Mouse (Mus musculus) liver, postnatal 0 days (tissue): ENCODE measurements at regions not wholly inside any gene's neighbourhood (a gene's known extent, or its start where the extent isn't known, plus 50 kb on each side); places are given as distances from the start of the nearest gene placed in this dataset.
A peak's percentile ranks its signal among the peaks of the same experiment; 100 is the strongest.

ENCODE experiments used
- ATAC-seq: fragments of 200-750 bp; cut with Nextera tagmentation; 2 replicates; pipeline ENCODE4 v1.8.0; 2017; ENCODE audit warnings: mild to moderate bottlenecking, moderate library complexity
- DNase-seq: peaks from one replicate; pipeline ENCODE4 v3.0.0-alpha.2; 2016
- H3K27ac ChIP-seq: fragments of 300-500 bp; sonication (generic); 2 replicates; pipeline ENCODE4 v1.5.1; 2014; ENCODE audit warnings: antibody characterized with exemption, moderate library complexity, mild to moderate bottlenecking, low read depth
- H3K27me3 ChIP-seq: fragments of 300-500 bp; sonication (generic); 2 replicates; pipeline ENCODE4 v1.6.1; 2014; ENCODE audit warnings: low read length, control low read depth, mixed read lengths; ENCODE audit not compliant: insufficient read depth
- H3K36me3 ChIP-seq: fragments of 300-500 bp; sonication (generic); replicated peaks from 2 replicates; pipeline ENCODE4 v1.6.1; 2014; ENCODE audit warnings: mild to moderate bottlenecking, control low read depth, low read length, moderate library complexity, mixed read lengths; ENCODE audit not compliant: insufficient read depth
- H3K4me1 ChIP-seq: fragments of 300-500 bp; sonication (generic); 2 replicates; pipeline ENCODE4 v1.6.1; 2014; ENCODE audit warnings: antibody characterized with exemption, mild to moderate bottlenecking, control low read depth; ENCODE audit not compliant: insufficient read depth
- H3K4me2 ChIP-seq: fragments of 300-500 bp; sonication (generic); 2 replicates; pipeline ENCODE4 v1.6.1; 2014; ENCODE audit warnings: low read depth, mild to moderate bottlenecking, low read length, moderate library complexity, mixed read lengths
- H3K4me3 ChIP-seq: fragments of 300-500 bp; sonication (generic); 2 replicates; pipeline ENCODE4 v1.5.1; 2014; ENCODE audit warnings: low read depth, low read length
- H3K9ac ChIP-seq: fragments of 300-500 bp; sonication (generic); replicated peaks from 2 replicates; pipeline ENCODE4 v1.6.1; 2014; ENCODE audit warnings: mild to moderate bottlenecking, moderate library complexity
- H3K9me3 ChIP-seq: fragments of 300-500 bp; sonication (generic); 2 replicates; pipeline ENCODE4 v1.6.1; 2016; ENCODE audit warnings: mild to moderate bottlenecking, control low read depth, low read length, mixed read lengths
- CTCF ChIP-seq: sonication (generic); IDR thresholded peaks from 2 replicates; pipeline ENCODE4 v1.5.1; 2016; ENCODE audit warnings: antibody characterized with exemption, low read depth
- EP300 ChIP-seq: IDR thresholded peaks from 2 replicates; pipeline ENCODE4 v1.6.1; 2016; ENCODE audit warnings: antibody characterized with exemption, low read depth, mild to moderate bottlenecking
- WGBS: fragments of 180-500 bp; shearing (Covaris S2); extraction: QIAGEN DNeasy Blood & Tissue Kit; methylation state at CpG from one replicate; pipeline ENCODE4 v1.1.7; 2014; ENCODE audit not compliant: insufficient replicate concordance; 5-methylcytosine and 5-hydroxymethylcytosine counted together

GRCm38 (mm10) chr12:35331303-35331702 lies 203.5 kb downstream of the Ahr start:
- Histone ChIP-seq H3K9me3 (no peaks in the 10 kb centered on the region), H3K27ac (no peak overlapping the region), H3K36me3 (no peaks in the 10 kb centered on the region), H3K27me3 (no peaks in the 10 kb centered on the region), H3K4me2 (no peak overlapping the region), H3K4me3 (no peak overlapping the region), H3K9ac (no peak overlapping the region), H3K4me1 (no peaks in the 10 kb centered on the region)
- TF ChIP-seq CTCF (peak; percentile 77), EP300 (no peak)
- ATAC-seq (no peak), DNase-seq (peak; percentile 43)
- 88% methylated on average over 3 of the region's 3 CpGs for WGBS

- WGBS, result 60% methylated on average over 6 of the region's 6 CpGs
- no peak for TF ChIP-seq EP300
- TF ChIP-seq CTCF, result no peak
- no peak for DNase-seq
These were observed 205.1 kb downstream of the Ahr start for GRCm38 (mm10) chr12:35329699-35330098.

GRCm38 (mm10) chr12:35319571-35319970 lies 215.3 kb downstream of the Ahr start:
- H3K9me3 ChIP-seq, result no peaks in the 10 kb centered on the region
- no peak overlapping the region for H3K4me3 ChIP-seq
- 60% methylated on average over 4 of the region's 4 CpGs for WGBS
- no peaks in the 10 kb centered on the region for H3K4me1 ChIP-seq
- TF ChIP-seq EP300, result no peak
- no peak for TF ChIP-seq CTCF
- H3K9ac ChIP-seq, result no peak overlapping the region
- no peak overlapping the region for H3K27ac ChIP-seq
- no peaks in the 10 kb centered on the region for H3K27me3 ChIP-seq
- DNase-seq (no peak), ATAC-seq (no peak)
- no peaks in the 10 kb centered on the region for H3K36me3 ChIP-seq
- H3K4me2 ChIP-seq, result no peak overlapping the region

More at GRCm38 (mm10) chr12:35329699-35330098, 205.1 kb downstream of the Ahr start:
- Histone ChIP-seq H3K36me3 (no peaks in the 10 kb centered on the region), H3K27ac (no peak overlapping the region), H3K4me1 (no peaks in the 10 kb centered on the region), H3K27me3 (no peaks in the 10 kb centered on the region), H3K4me3 (no peak overlapping the region), H3K9me3 (no peaks in the 10 kb centered on the region), H3K4me2 (no peak overlapping the region), H3K9ac (no peak overlapping the region)
- ATAC-seq, result no peak

GRCm38 (mm10) chr12:35317046-35317445 lies 217.8 kb downstream of the Ahr start:
- Histone ChIP-seq H3K9ac (no peak overlapping the region), H3K27me3 (no peaks in the 10 kb centered on the region), H3K9me3 (no peaks in the 10 kb centered on the region), H3K27ac (no peak overlapping the region), H3K4me3 (no peak overlapping the region), H3K36me3 (no peaks in the 10 kb centered on the region), H3K4me2 (no peak overlapping the region), H3K4me1 (no peaks in the 10 kb centered on the region)
- DNase-seq (no peak), ATAC-seq (no peak)
- 26% methylated on average over 3 of the region's 3 CpGs for WGBS
- TF ChIP-seq CTCF (no peak), EP300 (no peak)

GRCm38 (mm10) chr12:35314035-35314434 lies 220.8 kb downstream of the Ahr start:
- DNase-seq, result no peak

GRCm38 (mm10) chr12:35313191-35313925 lies 221.5 kb downstream of the Ahr start:
- no peak overlapping the region for H3K4me2 ChIP-seq
- H3K4me3 ChIP-seq, result no peak overlapping the region
- no peak overlapping the region for H3K9ac ChIP-seq
- H3K27ac ChIP-seq, result no peak overlapping the region
- ATAC-seq, result peak; percentile 48
- H3K9me3 ChIP-seq, result no peaks in the 10 kb centered on the region
- no peaks in the 10 kb centered on the region for H3K27me3 ChIP-seq
- peak; percentile 53 for DNase-seq
- no peaks in the 10 kb centered on the region for H3K36me3 ChIP-seq
- no peaks in the 10 kb centered on the region for H3K4me1 ChIP-seq
- WGBS, result 65% methylated on average over 11 of the region's 11 CpGs
- no peak for TF ChIP-seq CTCF
- TF ChIP-seq EP300, result no peak

More at GRCm38 (mm10) chr12:35314035-35314434, 220.8 kb downstream of the Ahr start:
- H3K9me3 ChIP-seq, result no peaks in the 10 kb centered on the region
- TF ChIP-seq CTCF (no peak), EP300 (no peak)
- no peak overlapping the region for H3K4me2 ChIP-seq
- H3K9ac ChIP-seq, result no peak overlapping the region
- peak; percentile 91 for ATAC-seq
- no peak overlapping the region for H3K4me3 ChIP-seq
- H3K4me1 ChIP-seq, result no peaks in the 10 kb centered on the region
- H3K36me3 ChIP-seq, result no peaks in the 10 kb centered on the region
- H3K27me3 ChIP-seq, result no peaks in the 10 kb centered on the region
- WGBS, result 51% methylated on average over 2 of the region's 2 CpGs
- no peak overlapping the region for H3K27ac ChIP-seq
